Comparison of ENCODE assay signal across 9 mouse cellular contexts in the genomic region with DNA sequence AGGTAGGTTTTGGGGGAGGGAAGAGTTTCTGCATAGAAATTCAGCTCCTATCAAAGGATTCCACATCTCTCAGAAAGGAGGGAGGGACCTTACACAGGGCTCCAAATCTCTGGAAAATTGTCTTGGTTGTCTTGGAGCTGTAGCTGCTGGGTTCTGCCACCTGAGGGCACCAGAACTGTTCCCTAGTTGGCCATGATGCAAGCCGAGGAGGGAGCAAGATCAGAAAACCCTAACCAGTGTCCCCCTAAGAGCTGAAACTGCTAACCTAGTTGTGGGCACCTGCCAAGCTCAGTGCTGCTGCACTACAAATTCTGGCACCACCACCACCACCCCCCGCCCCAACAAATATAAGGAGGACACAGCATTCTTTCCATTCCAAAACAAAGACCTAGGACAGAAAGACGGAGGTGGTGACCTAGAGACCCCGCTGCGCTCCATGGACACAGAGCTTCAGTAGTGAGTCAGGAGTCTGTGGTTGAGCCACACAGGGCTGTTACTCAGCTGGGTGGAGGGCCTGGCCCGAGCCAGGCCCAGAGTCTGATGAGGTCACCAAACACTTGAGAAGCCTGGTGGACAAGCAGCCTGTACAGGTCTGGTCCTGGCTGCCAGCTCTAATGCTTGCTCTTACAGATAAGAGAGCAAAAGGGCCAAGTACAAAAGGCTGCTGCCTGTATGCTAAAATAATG. TPM values are rescaled to one million over a fixed set of nuclear protein-coding genes. Genes with fewer than 3 reads are reported as not detected.
A peak's percentile ranks its signal among the peaks of the same experiment; 100 is the strongest.
DNase-seq lines count a peak whose midpoint lies in the region; ATAC-seq lines count a peak whose summit lies in the region.
"Had no signal": no experiment of that assay in that cellular context is flagged by ENCODE, and none has a peak within 500 bp of the region (broad histone marks: within the 10 kb centered on the region; RNA-seq: fewer than 3 reads in every experiment).

No protein-coding gene starts in this region.

- 56% methylated on average over 6 of the region's 6 CpGs for WGBS in hindbrain, embryonic 12.5 days

- H3K4me2 ChIP-seq in hindbrain, embryonic 12.5 days (replicated peaks) = no peak overlapping the region
- H3K4me2 ChIP-seq: neural tube, embryonic 12.5 days had no signal

- H3K27me3 ChIP-seq in hindbrain, embryonic 12.5 days = no peaks in the 10 kb centered on the region
- H3K27me3 ChIP-seq: neural tube, embryonic 12.5 days had no signal

- no peak overlapping the region for H3K9ac ChIP-seq in hindbrain, embryonic 12.5 days
- H3K9ac ChIP-seq: neural tube, embryonic 12.5 days had no signal

- H3K4me1 ChIP-seq in hindbrain, embryonic 12.5 days = 0 out of 2 replicates have a peak, but pooled peaks cover 4% of the 10 kb centered on the region
- H3K4me1 ChIP-seq: neural tube, embryonic 12.5 days had no signal

- H3K4me3 ChIP-seq in hindbrain, embryonic 12.5 days = no peak overlapping the region
- H3K4me3 ChIP-seq: neural tube, embryonic 12.5 days had no signal

- H3K27ac ChIP-seq in hindbrain, embryonic 12.5 days = no peak overlapping the region
- H3K27ac ChIP-seq: neural tube, embryonic 12.5 days had no signal

- H3K36me3 ChIP-seq in hindbrain, embryonic 12.5 days = peaks cover 70% of the 10 kb centered on the region

- peak; percentile 36 for DNase-seq in ovary, adult 18-20 months (ENCODE audit: low spot score)
- DNase-seq in ovary, postnatal 10 days (ENCODE audit: low spot score) = no peak
- DNase-seq in cerebellum, postnatal 10 days = peak; percentile 83 to 84
- DNase-seq in frontal cortex, postnatal 25 days (ENCODE audit: low spot score in 2 of 2) = peak; percentile 51 to 57
- peak; percentile 64 for DNase-seq in layer of hippocampus, adult 9-11 months
- DNase-seq in lung, postnatal 36 days = peak; percentile 89
- DNase-seq in right cerebral cortex, postnatal 4 days = peak; percentile 63

- H3K9me3 ChIP-seq in hindbrain, embryonic 12.5 days (replicated peaks) = no peaks in the 10 kb centered on the region
- H3K9me3 ChIP-seq: neural tube, embryonic 12.5 days had no signal

- ATAC-seq in hindbrain, embryonic 12.5 days (ENCODE audit: low FRiP score) = 0 out of 2 replicates have a peak, but pooled peaks have one; percentile 44

RNA-seq across cellular contexts. Expression of gene Xpnpep1, which starts 31.9 kb away (rescaled TPM):
- 159 and 166 TPM in 2 replicates for polyA plus RNA-seq in hindbrain, embryonic 12.5 days (2016; fragmentation: Nextera tagmentation; extraction: Ambion mirVana)
